Mouse (Mus musculus) liver, embryonic 16.5 days (tissue): ENCODE measurements around the gene Prr15l. TPM values are rescaled to one million over a fixed set of nuclear protein-coding genes. Genes with fewer than 3 reads are reported as not detected.
A peak's percentile ranks its signal among the peaks of the same experiment; 100 is the strongest.

Experiments
- ATAC-seq: fragments of 200-750 bp; cut with Nextera tagmentation; 2 replicates; pipeline ENCODE4 v1.8.0; 2017; ENCODE audit warnings: low read depth, mild to moderate bottlenecking, moderate number of reproducible peaks, moderate library complexity
- H3K27ac ChIP-seq: fragments of 300-500 bp; sonication (generic); 2 replicates; pipeline ENCODE4 v1.5.1; 2014; ENCODE audit warnings: mild to moderate bottlenecking, low read length
- H3K27me3 ChIP-seq: fragments of 300-500 bp; sonication (generic); 2 replicates; pipeline ENCODE4 v1.6.1; 2014; ENCODE audit warnings: low read depth, low read length, mixed read lengths; ENCODE audit not compliant: control insufficient read depth, insufficient read depth
- H3K36me3 ChIP-seq: fragments of 300-500 bp; sonication (generic); 2 replicates; pipeline ENCODE4 v1.6.1; 2014; ENCODE audit warnings: mild to moderate bottlenecking; ENCODE audit not compliant: control insufficient read depth, insufficient read depth
- H3K4me1 ChIP-seq: fragments of 300-500 bp; sonication (generic); 2 replicates; pipeline ENCODE4 v1.6.1; 2014; ENCODE audit warnings: low read depth, low read length, mixed read lengths; ENCODE audit not compliant: control insufficient read depth
- H3K4me2 ChIP-seq: fragments of 300-500 bp; sonication (generic); 2 replicates; pipeline ENCODE4 v1.6.1; 2014; ENCODE audit warnings: low read depth, low read length, mixed read lengths
- H3K4me3 ChIP-seq: fragments of 300-500 bp; sonication (generic); 2 replicates; pipeline ENCODE4 v1.5.1; 2014; ENCODE audit warnings: low read depth, mild to moderate bottlenecking, low read length
- H3K9ac ChIP-seq: fragments of 300-500 bp; sonication (generic); 2 replicates; pipeline ENCODE4 v1.6.1; 2014; ENCODE audit warnings: low read depth, low read length
- H3K9me3 ChIP-seq: fragments of 300-500 bp; sonication (generic); replicated peaks from 2 replicates; pipeline ENCODE4 v1.6.1; 2016; ENCODE audit warnings: low read length; ENCODE audit not compliant: control insufficient read depth
- WGBS: fragments of 180-500 bp; shearing (Covaris S2); extraction: QIAGEN DNeasy Blood & Tissue Kit; methylation state at CpG from one replicate; pipeline ENCODE4 v1.1.7; 2014; ENCODE audit not compliant: insufficient replicate concordance; 5-methylcytosine and 5-hydroxymethylcytosine counted together
- polyA plus RNA-seq: library from polyadenylated mRNA; unstranded; fragments of >200 nt; fragmentation: Nextera tagmentation; extraction: Ambion mirVana; gene quantifications from 2 replicates; pipeline ENCODE4 v1.2.1, GENCODE M21; 2015

Gene Prr15l
- polyA plus RNA-seq, 1 experiment from 2014 or later = 7.1 TPM

GRCm38 (mm10) chr11:96968476-96968875 lies 40.6 kb downstream of the Prr15l start:
- no peak for ATAC-seq
- Histone ChIP-seq H3K4me1 (peaks cover 59% of the 10 kb centered on the region), H3K4me2 (peak overlapping the region; percentile 72)

GRCm38 (mm10) chr11:96969280-96969722 lies 41.4 kb downstream of the Prr15l start:
- peak overlapping the region; percentile 39 for H3K9ac ChIP-seq

More at GRCm38 (mm10) chr11:96968476-96968875, 40.6 kb downstream of the Prr15l start:
- Histone ChIP-seq H3K9me3 (no peaks in the 10 kb centered on the region), H3K27ac (peak overlapping the region; percentile 87), H3K27me3 (no peaks in the 10 kb centered on the region), H3K4me3 (no peak overlapping the region), H3K36me3 (peaks cover 5% of the 10 kb centered on the region; the same call in 1 of the 2 replicates), H3K9ac (peak overlapping the region; percentile 13)
- 50% methylated on average over 6 of the region's 6 CpGs for WGBS

GRCm38 (mm10) chr11:96969746-96970145 lies 41.8 kb downstream of the Prr15l start:
- Histone ChIP-seq H3K9me3 (no peaks in the 10 kb centered on the region), H3K36me3 (no peaks in the 10 kb centered on the region), H3K27ac (peak overlapping the region; percentile 87), H3K4me3 (no peak overlapping the region), H3K4me2 (peak overlapping the region; percentile 38), H3K9ac (peak overlapping the region; percentile 39), H3K27me3 (no peaks in the 10 kb centered on the region), H3K4me1 (peaks cover 55% of the 10 kb centered on the region)
- WGBS = 56% methylated on average over 1 of the region's 1 CpGs
- no peak for ATAC-seq

More at GRCm38 (mm10) chr11:96969280-96969722, 41.4 kb downstream of the Prr15l start:
- Histone ChIP-seq H3K4me3 (peak overlapping the region; percentile 11; the same call in 1 of the 2 replicates), H3K4me1 (peaks cover 55% of the 10 kb centered on the region), H3K27ac (peak overlapping the region; percentile 87), H3K27me3 (no peaks in the 10 kb centered on the region), H3K36me3 (peaks cover 1% of the 10 kb centered on the region; the same call in 1 of the 2 replicates), H3K4me2 (peak overlapping the region; percentile 38), H3K9me3 (no peaks in the 10 kb centered on the region)
- 45% methylated on average over 5 of the region's 5 CpGs for WGBS
- ATAC-seq = peak; percentile 58

- 70% methylated on average over 3 of the region's 3 CpGs for WGBS
- H3K27me3 ChIP-seq = no peaks in the 10 kb centered on the region
- peaks cover 59% of the 10 kb centered on the region for H3K4me1 ChIP-seq
- H3K27ac ChIP-seq = peak overlapping the region; percentile 87
- no peak overlapping the region for H3K4me2 ChIP-seq
- H3K9ac ChIP-seq = peak overlapping the region; percentile 39; the same call in 1 of the 2 replicates
- no peak for ATAC-seq
- H3K9me3 ChIP-seq = no peaks in the 10 kb centered on the region
- no peak overlapping the region for H3K4me3 ChIP-seq
- H3K36me3 ChIP-seq = no peaks in the 10 kb centered on the region
Observed at GRCm38 (mm10) chr11:96970341-96970740, 42.4 kb downstream of the Prr15l start.

GRCm38 (mm10) chr11:96972906-96973305 lies 45.0 kb downstream of the Prr15l start:
- ATAC-seq = no peak
- no peak overlapping the region for H3K4me3 ChIP-seq
- no peaks in the 10 kb centered on the region for H3K27me3 ChIP-seq
- WGBS = 83% methylated on average over 5 of the region's 5 CpGs
- H3K36me3 ChIP-seq = no peaks in the 10 kb centered on the region
- H3K27ac ChIP-seq = no peak overlapping the region
- H3K9me3 ChIP-seq = no peaks in the 10 kb centered on the region
- peaks cover 53% of the 10 kb centered on the region for H3K4me1 ChIP-seq
- no peak overlapping the region for H3K9ac ChIP-seq
- no peak overlapping the region for H3K4me2 ChIP-seq

- no peaks in the 10 kb centered on the region for H3K27me3 ChIP-seq
- no peak overlapping the region for H3K9ac ChIP-seq
- H3K36me3 ChIP-seq = no peaks in the 10 kb centered on the region
- H3K4me1 ChIP-seq = peaks cover 50% of the 10 kb centered on the region
- 88% methylated on average over 5 of the region's 5 CpGs for WGBS
- no peak for ATAC-seq
- H3K4me2 ChIP-seq = no peak overlapping the region
- no peak overlapping the region for H3K4me3 ChIP-seq
- no peaks in the 10 kb centered on the region for H3K9me3 ChIP-seq
- H3K27ac ChIP-seq = peak overlapping the region; percentile 50; the same call in 1 of the 2 replicates
Observed at GRCm38 (mm10) chr11:96973426-96973964, 45.6 kb downstream of the Prr15l start.

- no peak for ATAC-seq
- 57% methylated on average over 5 of the region's 5 CpGs for WGBS
- no peaks in the 10 kb centered on the region for H3K36me3 ChIP-seq
- H3K27me3 ChIP-seq = no peaks in the 10 kb centered on the region
- 0 out of 2 replicates have a peak overlapping the region, but pooled peaks have one; percentile 73 for H3K4me2 ChIP-seq
- H3K9me3 ChIP-seq = no peaks in the 10 kb centered on the region
- no peak overlapping the region for H3K9ac ChIP-seq
- no peak overlapping the region for H3K4me3 ChIP-seq
- H3K4me1 ChIP-seq = peaks cover 48% of the 10 kb centered on the region
- H3K27ac ChIP-seq = peak overlapping the region; percentile 94
Observed at GRCm38 (mm10) chr11:96974813-96975212, 46.9 kb downstream of the Prr15l start.

- no peak for ATAC-seq
- Histone ChIP-seq H3K4me3 (peak overlapping the region; percentile 91), H3K27ac (peak overlapping the region; percentile 94), H3K9ac (peak overlapping the region; percentile 96), H3K4me2 (peak overlapping the region; percentile 73), H3K27me3 (no peaks in the 10 kb centered on the region), H3K4me1 (peaks cover 42% of the 10 kb centered on the region), H3K9me3 (no peaks in the 10 kb centered on the region), H3K36me3 (no peaks in the 10 kb centered on the region)
- WGBS = 69% methylated on average over 10 of the region's 10 CpGs
Observed at GRCm38 (mm10) chr11:96975511-96976378, 47.8 kb downstream of the Prr15l start.

GRCm38 (mm10) chr11:96976379-96976687 lies 48.4 kb downstream of the Prr15l start:
- WGBS = 35% methylated on average over 3 of the region's 3 CpGs
- no peaks in the 10 kb centered on the region for H3K36me3 ChIP-seq
- no peaks in the 10 kb centered on the region for H3K27me3 ChIP-seq
- peaks cover 36% of the 10 kb centered on the region for H3K4me1 ChIP-seq
- ATAC-seq = no peak
- no peaks in the 10 kb centered on the region for H3K9me3 ChIP-seq
- peak overlapping the region; percentile 73 for H3K4me2 ChIP-seq
- H3K4me3 ChIP-seq = peak overlapping the region; percentile 91
- H3K27ac ChIP-seq = peak overlapping the region; percentile 94
- peak overlapping the region; percentile 96 for H3K9ac ChIP-seq
